Mouse (Mus musculus): ENCODE results near the gene Ceacam14. TPM values are rescaled to one million over a fixed set of nuclear protein-coding genes. Genes with fewer than 3 reads are reported as not detected.

Ceacam14 gene
- polyA plus RNA-seq (2012; rRNA removed; ENCODE audit: low replicate concordance) = not detected in 2 replicates

DNA sequence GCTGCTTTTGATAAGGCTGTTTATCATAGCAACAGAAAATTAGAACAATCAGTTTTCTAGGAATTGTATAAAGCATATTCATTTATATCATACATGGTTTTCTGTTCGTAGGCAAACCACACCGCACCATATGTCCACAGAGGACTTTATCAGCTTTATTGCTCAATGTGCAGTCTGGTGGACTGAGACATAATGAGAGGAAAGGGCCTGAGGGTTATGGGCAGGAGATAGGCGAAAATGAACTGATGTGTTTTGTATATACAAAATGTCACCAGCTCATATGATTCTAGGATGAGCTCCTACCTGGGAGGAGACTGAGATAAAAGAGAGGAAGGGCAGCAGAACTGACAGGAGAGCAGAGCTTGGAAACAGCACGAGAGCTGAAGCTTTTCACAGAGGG, at the start of gene Ceacam14:
Gene Ceacam14 (plus strand): TSS at position 301 of the 400 bp plus-strand sequence.

Other genes with a start within 250 kb of the Ceacam14 start
- gene Ceacam5, start 99.4 kb upstream of the Ceacam14 start, polyA plus RNA-seq (2012; rRNA removed; ENCODE audit: low replicate concordance) = not detected in 2 replicates
- gene Gm5155, start 59.1 kb downstream of the Ceacam14 start, polyA plus RNA-seq (2012; rRNA removed; ENCODE audit: low replicate concordance) = not detected in 2 replicates
- not detected in 2 replicates for gene Ceacam11, start 159.5 kb downstream of the Ceacam14 start, polyA plus RNA-seq (2012; rRNA removed; ENCODE audit: low replicate concordance)
- gene Ceacam13, start 197.3 kb downstream of the Ceacam14 start, polyA plus RNA-seq (2012; rRNA removed; ENCODE audit: low replicate concordance) = not detected in 2 replicates